Mouse (Mus musculus): Measurements from ENCODE around the gene Mtpn. TPM values are rescaled to one million over a fixed set of nuclear protein-coding genes. Genes with fewer than 3 reads are reported as not detected.
A peak's percentile ranks its signal among the peaks of the same experiment; 100 is the strongest.

Gene Mtpn
- polyA plus RNA-seq, 1 experiment from 2014 or later = 212 TPM

DNA sequence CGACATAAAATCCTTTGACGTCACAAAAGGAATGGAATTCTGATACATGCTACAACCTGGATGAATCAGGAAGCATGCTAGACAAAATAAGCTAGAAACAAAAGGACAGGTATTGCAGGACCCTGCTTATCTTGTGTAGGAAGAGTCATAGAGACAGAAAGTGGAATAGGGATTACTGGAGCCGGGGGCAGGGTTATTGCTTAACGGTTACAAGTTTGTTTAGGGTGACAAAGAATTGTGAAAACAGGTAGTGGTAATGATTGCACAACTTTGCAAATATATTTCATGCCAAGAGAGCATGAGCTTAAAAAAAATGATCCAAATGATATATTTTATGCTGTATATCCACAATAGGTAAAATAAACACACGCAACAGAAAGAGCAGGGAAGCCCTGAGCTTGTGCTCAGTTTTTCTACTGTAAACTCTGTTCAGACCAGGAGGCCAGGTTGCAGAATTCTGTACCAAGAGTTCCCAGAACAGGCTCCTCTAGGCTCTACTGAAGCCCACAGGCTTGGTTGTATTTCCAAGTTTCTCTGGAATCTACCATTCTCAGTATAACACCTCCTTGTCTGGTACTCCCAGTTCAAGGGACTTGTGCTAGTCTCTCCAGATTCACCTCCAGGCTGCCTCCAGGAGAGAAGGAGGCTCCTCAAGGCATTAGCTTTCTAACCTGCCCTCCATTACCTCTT, 39.6 kb downstream of the Mtpn start:
- ATAC-seq (replicated peaks) = no peak
- WGBS = 96% methylated on average over 5 of the region's 5 CpGs

GRCm38 (mm10) chr6:35497406-35497805, 42.3 kb downstream of the Mtpn start:
- H3K9ac ChIP-seq = no peak overlapping the region
- H3K4me3 ChIP-seq = no peak overlapping the region
- no peaks in the 10 kb centered on the region for H3K36me3 ChIP-seq (replicated peaks)
- H3K27me3 ChIP-seq (replicated peaks) = no peaks in the 10 kb centered on the region
- no peak overlapping the region for H3K27ac ChIP-seq
- H3K9me3 ChIP-seq = no peaks in the 10 kb centered on the region
- H3K4me2 ChIP-seq = no peak overlapping the region
- 96% methylated on average over 4 of the region's 4 CpGs for WGBS
- no peaks in the 10 kb centered on the region for H3K4me1 ChIP-seq
- ATAC-seq (replicated peaks) = no peak

More for the DNA sequence above, 39.6 kb downstream of the Mtpn start:
- Histone ChIP-seq H3K4me3 (no peak overlapping the region), H3K4me1 (no peaks in the 10 kb centered on the region), H3K9me3 (no peaks in the 10 kb centered on the region), H3K36me3 (replicated peaks) (no peaks in the 10 kb centered on the region), H3K27me3 (replicated peaks) (no peaks in the 10 kb centered on the region), H3K9ac (no peak overlapping the region), H3K27ac (no peak overlapping the region), H3K4me2 (no peak overlapping the region)

DNA sequence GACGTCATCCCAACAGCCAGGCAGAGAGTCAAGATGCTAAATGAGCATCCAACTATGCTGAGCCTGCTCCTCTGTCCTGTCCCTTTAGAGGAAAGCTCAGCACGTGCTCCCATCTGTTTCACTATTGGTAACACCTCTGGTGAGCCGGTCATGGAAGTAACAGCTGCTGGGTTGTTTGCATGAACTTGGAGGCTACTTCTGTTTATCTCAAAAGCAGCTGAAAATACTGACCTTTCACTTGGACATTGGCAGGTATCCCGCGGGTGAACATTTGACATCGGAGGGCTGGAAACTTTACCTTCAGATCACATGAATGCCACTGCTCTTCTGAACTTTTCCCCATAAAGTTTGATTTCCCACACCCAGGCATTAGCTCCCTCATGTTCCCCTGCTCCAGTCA, 45.8 kb downstream of the Mtpn start:
- no peaks in the 10 kb centered on the region for H3K4me1 ChIP-seq
- H3K27ac ChIP-seq = no peak overlapping the region
- no peak for ATAC-seq (replicated peaks)
- H3K9me3 ChIP-seq = no peaks in the 10 kb centered on the region
- no peaks in the 10 kb centered on the region for H3K36me3 ChIP-seq (replicated peaks)
- H3K4me3 ChIP-seq = no peak overlapping the region
- no peaks in the 10 kb centered on the region for H3K27me3 ChIP-seq (replicated peaks)
- no peak overlapping the region for H3K4me2 ChIP-seq
- H3K9ac ChIP-seq = no peak overlapping the region
- 89% methylated on average over 6 of the region's 6 CpGs for WGBS

DNA sequence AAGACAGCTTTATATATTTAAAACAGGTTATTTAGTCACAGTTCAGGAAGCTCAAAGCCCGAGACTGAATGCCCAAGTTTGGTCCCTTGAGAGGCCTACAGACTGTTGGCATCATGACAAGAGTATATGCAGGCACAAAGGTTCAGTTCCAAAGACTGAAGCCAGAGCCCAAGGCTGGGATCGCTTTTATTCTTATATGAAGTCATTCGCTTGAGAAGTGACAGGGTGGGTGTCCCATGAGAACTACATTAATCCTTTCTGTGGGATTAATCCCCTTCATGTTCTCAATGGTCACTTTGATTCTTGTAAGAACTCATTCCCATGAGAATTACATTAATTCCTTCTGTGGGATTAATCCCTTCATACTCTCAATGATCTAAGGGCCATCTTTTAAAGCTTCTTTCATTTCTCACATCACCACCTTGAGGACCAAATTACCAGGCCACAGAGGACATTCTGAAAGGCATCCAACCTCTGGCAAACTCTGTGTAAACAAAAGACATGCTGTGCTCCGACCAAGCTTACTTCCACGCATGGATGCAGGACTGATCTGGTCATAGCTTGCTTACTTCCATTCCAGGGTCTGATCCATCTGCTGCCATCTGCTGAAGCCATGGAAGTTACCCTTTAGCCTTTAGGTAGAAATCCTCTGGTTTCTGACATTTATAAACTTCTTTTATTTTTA, 59.9 kb downstream of the Mtpn start:
- WGBS = 13% methylated on average over 5 of the region's 5 CpGs
- no peak overlapping the region for H3K9ac ChIP-seq
- no peaks in the 10 kb centered on the region for H3K4me1 ChIP-seq
- ATAC-seq (replicated peaks) = peak; percentile 85
- no peak overlapping the region for H3K4me2 ChIP-seq
- H3K36me3 ChIP-seq (replicated peaks) = no peaks in the 10 kb centered on the region
- no peaks in the 10 kb centered on the region for H3K9me3 ChIP-seq
- H3K4me3 ChIP-seq = no peak overlapping the region
- H3K27ac ChIP-seq = no peak overlapping the region
- H3K27me3 ChIP-seq (replicated peaks) = no peaks in the 10 kb centered on the region

DNA sequence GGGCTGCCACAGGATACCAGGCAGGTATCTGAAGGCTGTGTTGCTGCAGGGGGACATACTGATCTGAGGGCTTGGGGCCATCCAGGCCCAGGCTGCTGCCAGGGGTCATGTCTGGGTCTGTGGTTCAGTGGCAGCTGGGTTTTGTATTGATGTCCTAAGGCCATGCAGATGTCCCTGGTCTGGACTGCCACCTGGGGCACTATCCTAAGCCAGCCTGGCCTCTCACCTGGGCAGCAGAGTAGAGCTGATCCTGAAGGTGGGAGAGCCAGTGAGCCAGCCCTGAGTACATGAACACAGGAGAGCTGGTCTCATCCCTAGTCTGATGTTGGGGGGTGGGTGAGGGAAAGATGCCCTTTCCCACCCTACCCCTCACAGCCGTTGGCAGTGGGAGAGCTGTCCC, 62.9 kb downstream of the Mtpn start:
- WGBS = 81% methylated on average over 1 of the region's 1 CpGs

DNA sequence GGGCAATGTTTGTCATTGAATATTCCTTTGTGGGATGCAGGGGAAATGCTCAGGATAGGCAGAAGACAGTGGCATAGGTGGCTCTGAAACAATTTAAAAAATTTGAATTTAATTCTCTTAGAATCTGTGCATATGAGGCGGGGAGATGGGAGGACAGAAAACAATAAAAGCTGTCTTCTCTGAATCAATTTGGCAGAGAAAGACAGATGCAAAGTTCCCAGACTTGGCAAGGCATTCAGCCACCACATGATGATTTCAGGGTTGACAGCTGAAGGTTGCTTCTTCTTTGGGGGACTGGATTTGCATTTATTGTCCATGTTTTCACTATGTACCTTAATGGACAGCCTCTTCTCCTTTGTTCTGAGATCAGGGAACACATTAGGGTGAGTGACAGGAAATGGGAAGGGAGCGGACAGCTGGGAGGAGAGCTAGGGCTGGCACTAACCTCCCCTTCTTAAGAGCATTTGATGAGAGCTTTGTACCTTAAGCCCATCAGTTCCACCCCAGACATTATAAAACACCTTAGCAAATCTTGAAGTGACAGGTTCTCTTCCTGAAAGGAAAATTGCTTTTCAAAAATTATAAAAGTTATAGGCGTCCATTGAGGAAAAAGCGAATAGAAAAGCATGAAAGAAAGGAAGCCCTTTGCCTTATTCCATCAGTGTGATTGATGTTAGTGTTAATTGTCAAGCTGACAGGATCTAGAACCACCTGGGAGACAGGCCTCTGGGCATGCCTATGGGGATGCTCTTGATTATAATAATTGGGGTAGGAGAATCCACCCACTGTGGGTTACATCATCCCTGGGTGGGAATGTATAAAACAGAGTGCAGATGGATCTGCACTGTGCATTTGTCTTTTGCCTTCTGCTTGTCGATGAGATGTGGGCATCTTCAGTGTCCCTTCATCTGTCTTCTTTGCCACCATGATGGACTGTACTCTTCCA, 76.0 kb downstream of the Mtpn start:
- Histone ChIP-seq H3K36me3 (replicated peaks) (no peaks in the 10 kb centered on the region), H3K9ac (no peak overlapping the region), H3K27me3 (replicated peaks) (no peaks in the 10 kb centered on the region), H3K4me3 (no peak overlapping the region), H3K4me1 (no peaks in the 10 kb centered on the region), H3K9me3 (no peaks in the 10 kb centered on the region), H3K27ac (no peak overlapping the region), H3K4me2 (no peak overlapping the region)
- WGBS = 53% methylated on average over 5 of the region's 5 CpGs
- peak; percentile 58; the same call in 1 of the 2 replicates for ATAC-seq (replicated peaks)

More for the DNA sequence above, 62.9 kb downstream of the Mtpn start:
- Histone ChIP-seq H3K4me2 (no peak overlapping the region), H3K27me3 (replicated peaks) (no peaks in the 10 kb centered on the region), H3K9ac (no peak overlapping the region), H3K36me3 (replicated peaks) (no peaks in the 10 kb centered on the region), H3K9me3 (no peaks in the 10 kb centered on the region), H3K4me1 (no peaks in the 10 kb centered on the region), H3K27ac (no peak overlapping the region), H3K4me3 (no peak overlapping the region)
- ATAC-seq (replicated peaks) = no peak

DNA sequence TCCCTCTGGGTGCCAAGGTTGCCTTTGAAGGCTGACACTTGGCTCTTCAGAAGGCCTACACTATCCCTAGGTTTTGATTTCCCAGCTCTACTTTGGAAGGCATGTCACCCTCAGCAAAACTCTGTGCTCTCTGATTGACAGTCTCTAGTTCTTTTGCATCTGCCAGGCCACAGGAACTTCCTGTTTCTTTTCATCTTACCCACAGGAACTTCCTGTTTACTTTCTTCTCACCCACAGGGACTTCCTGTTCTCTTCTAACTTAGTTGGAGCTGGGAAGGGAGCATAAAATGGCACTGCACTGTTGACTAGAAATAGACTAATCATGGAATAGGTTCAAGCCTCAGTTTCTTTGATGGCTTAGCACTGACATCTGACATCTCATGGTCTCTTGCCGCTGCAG, 77.2 kb downstream of the Mtpn start:
- H3K9me3 ChIP-seq = no peaks in the 10 kb centered on the region
- no peak overlapping the region for H3K27ac ChIP-seq
- WGBS = 90% methylated on average over 1 of the region's 1 CpGs
- no peaks in the 10 kb centered on the region for H3K27me3 ChIP-seq (replicated peaks)
- H3K9ac ChIP-seq = no peak overlapping the region
- no peak overlapping the region for H3K4me2 ChIP-seq
- H3K36me3 ChIP-seq (replicated peaks) = no peaks in the 10 kb centered on the region
- H3K4me1 ChIP-seq = no peaks in the 10 kb centered on the region
- no peak overlapping the region for H3K4me3 ChIP-seq
- ATAC-seq (replicated peaks) = no peak

Small RNAs within 50 kb of the gene (microRNA-seq; reads per million reads assigned to microRNA genes)
- gene Gm23053 = not detected

Other genes with a start within 250 kb of the Mtpn start
- gene Slc13a4, start 231.8 kb downstream of the Mtpn start, polyA plus RNA-seq (2015; fragmentation: Nextera tagmentation; extraction: Ambion mirVana) = 11.2 and 11.6 TPM in 2 replicates
- gene Fam180a, start 213.7 kb downstream of the Mtpn start, polyA plus RNA-seq (2015; fragmentation: Nextera tagmentation; extraction: Ambion mirVana) = 1.7 and 2.5 TPM in 2 replicates